Mouse (Mus musculus): Measurements from ENCODE around the gene Cers6.

Cers6 gene

GRCm38 (mm10) chr2:69156283-69156682 lies 295.0 kb downstream of the Cers6 start:
- no peak for ATAC-seq (ENCODE audit: low TSS enrichment)

- no peak for ATAC-seq (ENCODE audit: low TSS enrichment)
Measured at GRCm38 (mm10) chr2:69158907-69159306, 297.7 kb downstream of the Cers6 start.

Measured in frontal cortex, adult (tissue).